Mouse (Mus musculus) ZHBTc4 (cell line): ENCODE measurements at regions not wholly inside any gene's neighbourhood (a gene's known extent, or its start where the extent isn't known, plus 50 kb on each side); places are given as distances from the start of the nearest gene placed in this dataset.

Experiments
- DNase-seq: peaks from one replicate; pipeline ENCODE4 v3.0.0-alpha.2; 2011; ENCODE audit warnings: low read depth, low spot score

- DNase-seq: no peak
These were observed 526.0 kb upstream of the Agtr1b start for GRCm38 (mm10) chr3:20892916-20893430.

- no peak for DNase-seq
These were observed 497.3 kb upstream of the Agtr1b start for GRCm38 (mm10) chr3:20864241-20864640.

- DNase-seq: no peak
These were observed 464.1 kb upstream of the Agtr1b start for GRCm38 (mm10) chr3:20831038-20831437.

- no peak for DNase-seq
These were observed 462.4 kb upstream of the Agtr1b start for GRCm38 (mm10) chr3:20829391-20829790.

GRCm38 (mm10) chr3:20828811-20829210 is 461.8 kb upstream of the Agtr1b start:
- no peak for DNase-seq

GRCm38 (mm10) chr3:20825661-20826334 is 458.8 kb upstream of the Agtr1b start:
- no peak for DNase-seq

GRCm38 (mm10) chr3:20822226-20822625 is 455.2 kb upstream of the Agtr1b start:
- no peak for DNase-seq

GRCm38 (mm10) chr3:20821712-20822111 is 454.7 kb upstream of the Agtr1b start:
- DNase-seq: no peak

- DNase-seq: no peak
These were observed 453.1 kb upstream of the Agtr1b start for GRCm38 (mm10) chr3:20820047-20820446.

GRCm38 (mm10) chr3:20819586-20819985 is 452.6 kb upstream of the Agtr1b start:
- DNase-seq: no peak

- no peak for DNase-seq
These were observed 449.6 kb upstream of the Agtr1b start for GRCm38 (mm10) chr3:20816613-20817012.

GRCm38 (mm10) chr3:20794256-20794655 is 427.3 kb upstream of the Agtr1b start:
- no peak for DNase-seq

- no peak for DNase-seq
These were observed 425.5 kb upstream of the Agtr1b start for GRCm38 (mm10) chr3:20792503-20792902.

- DNase-seq: no peak
These were observed 410.9 kb upstream of the Agtr1b start for GRCm38 (mm10) chr3:20777883-20778282.

GRCm38 (mm10) chr3:20776964-20777304 is 410.0 kb upstream of the Agtr1b start:
- DNase-seq: no peak

- no peak for DNase-seq
These were observed 409.4 kb upstream of the Agtr1b start for GRCm38 (mm10) chr3:20776128-20776963.

- DNase-seq: no peak
These were observed 367.3 kb upstream of the Agtr1b start for GRCm38 (mm10) chr3:20734302-20734701.

- DNase-seq: no peak
These were observed 365.0 kb upstream of the Agtr1b start for GRCm38 (mm10) chr3:20732005-20732404.

- DNase-seq: peak; percentile 86
These were observed 363.5 kb upstream of the Agtr1b start for GRCm38 (mm10) chr3:20730481-20730880.

GRCm38 (mm10) chr3:20729776-20730175 is 362.8 kb upstream of the Agtr1b start:
- DNase-seq: peak; percentile 50

- DNase-seq: no peak
These were observed 347.7 kb upstream of the Agtr1b start for GRCm38 (mm10) chr3:20714671-20715070.

- no peak for DNase-seq
These were observed 342.7 kb upstream of the Agtr1b start for GRCm38 (mm10) chr3:20709661-20710060.

GRCm38 (mm10) chr3:20695322-20695859 is 328.4 kb upstream of the Agtr1b start:
- no peak for DNase-seq
